In genomic region chr8:70849333-70849990, GRCm38 (mm10) we compare ENCODE assay signal across 26 mouse cellular contexts. TPM values are rescaled to one million over a fixed set of nuclear protein-coding genes. Genes with fewer than 3 reads are reported as not detected.
DNase-seq lines count a peak whose midpoint lies in the region; ATAC-seq and TF ChIP-seq lines count a peak whose summit lies in the region.
"Had no signal": no experiment of that assay in that cellular context is flagged by ENCODE, and none has a peak within 500 bp of the region (broad histone marks: within the 10 kb centered on the region; RNA-seq: fewer than 3 reads in every experiment).

No protein-coding gene starts in this region.

- H3K27me3 ChIP-seq in liver, postnatal 0 days (ENCODE audit: insufficient read depth, low read length) = peaks cover 8% of the 10 kb centered on the region; the same call in 1 of the 2 replicates
- peaks cover 76% of the 10 kb centered on the region for H3K27me3 ChIP-seq in liver, embryonic 12.5 days (replicated peaks)
- H3K27me3 ChIP-seq: embryonic facial prominence, embryonic 12.5 days; forebrain, embryonic 15.5 days; intestine, embryonic 15.5 days; Patski had no signal

- H3K9me3 ChIP-seq in liver, postnatal 0 days (ENCODE audit: low read length) = no peaks in the 10 kb centered on the region
- H3K9me3 ChIP-seq in liver, embryonic 12.5 days (replicated peaks) = no peaks in the 10 kb centered on the region
- H3K9me3 ChIP-seq: embryonic facial prominence, embryonic 12.5 days; forebrain, embryonic 15.5 days; heart, embryonic 13.5 days; hindbrain, embryonic 10.5 days; intestine, embryonic 15.5 days; liver, embryonic 13.5 days; lung, embryonic 15.5 days; midbrain, embryonic 10.5 days had no signal

- no peak overlapping the region for H3K4me2 ChIP-seq in liver, postnatal 0 days (ENCODE audit: low read depth, low read length)
- H3K4me2 ChIP-seq in liver, embryonic 12.5 days = no peak overlapping the region
- H3K4me2 ChIP-seq: embryonic facial prominence, embryonic 12.5 days; forebrain, embryonic 15.5 days; heart, embryonic 13.5 days; intestine, embryonic 15.5 days; liver, embryonic 13.5 days; lung, embryonic 15.5 days had no signal

- H3K27ac ChIP-seq in gastrocnemius, adult 2 months = peak overlapping the region; percentile 46
- no peak overlapping the region for H3K27ac ChIP-seq in liver, postnatal 0 days (ENCODE audit: low read depth)
- H3K27ac ChIP-seq in liver, embryonic 12.5 days = no peak overlapping the region
- H3K27ac ChIP-seq: embryonic facial prominence, embryonic 12.5 days; forebrain, embryonic 15.5 days; heart, embryonic 13.5 days; intestine, embryonic 15.5 days; liver, embryonic 13.5 days; lung, embryonic 15.5 days had no signal

- DNase-seq in gastrocnemius, adult 2 months = peak; percentile 83
- DNase-seq in gastrocnemius, postnatal 4 days (ENCODE audit: low spot score in 2 of 2) = no peak
- DNase-seq in urinary bladder, postnatal 14 days (ENCODE audit: low spot score) = peak; percentile 46
- DNase-seq in urinary bladder, adult 2 months (ENCODE audit: low spot score) = no peak
- peak; percentile 66 for DNase-seq in gastrocnemius, postnatal 14 days
- DNase-seq in liver, postnatal 0 days = no peak
- DNase-seq: cerebellum, adult 9-11 months; kidney, postnatal 36 days; layer of hippocampus, adult 9-11 months; liver, embryonic 13.5 days; lung, postnatal 4 days; retina, postnatal 1 day; thymus, adult 2 months had no signal

- no peak for ATAC-seq in liver, postnatal 0 days
- no peak for ATAC-seq in liver, embryonic 12.5 days
- ATAC-seq: activated CD4-positive, CD25-positive, alpha-beta regulatory T cell, adult 4 months; forebrain, embryonic 15.5 days; intestine, embryonic 15.5 days; Patski had no signal

- no peak overlapping the region for H3K4me3 ChIP-seq in gastrocnemius, adult 2 months
- no peak overlapping the region for H3K4me3 ChIP-seq in liver, postnatal 0 days (ENCODE audit: low read depth, low read length)
- H3K4me3 ChIP-seq in liver, embryonic 12.5 days = no peak overlapping the region
- H3K4me3 ChIP-seq: embryonic facial prominence, embryonic 12.5 days; erythroblast, embryonic 14.5 days; forebrain, embryonic 15.5 days; heart, embryonic 13.5 days; hindbrain, embryonic 10.5 days; intestine, embryonic 15.5 days; liver, embryonic 13.5 days; lung, embryonic 15.5 days; midbrain, embryonic 10.5 days had no signal

- intact Hi-C loops in gastrocnemius, adult 2 months (cut with DNase I) = no loop called here
- intact Hi-C loops in gastrocnemius, postnatal 14 days (cut with DNase I; ENCODE audit: low total_unique reads) = loop anchor here (2.0 kb wide), 1 partner anchor 13 kb away; the partner anchor contains the start of gene Kcnn1

- no peaks in the 10 kb centered on the region for H3K36me3 ChIP-seq in liver, postnatal 0 days (replicated peaks; ENCODE audit: insufficient read depth, low read length)
- H3K36me3 ChIP-seq in liver, embryonic 12.5 days = no peaks in the 10 kb centered on the region
- H3K36me3 ChIP-seq: embryonic facial prominence, embryonic 12.5 days; heart, embryonic 13.5 days; intestine, embryonic 15.5 days; liver, embryonic 13.5 days; lung, embryonic 15.5 days had no signal

- 66% methylated on average over 3 of the region's 3 CpGs for WGBS in liver, postnatal 0 days (ENCODE audit: insufficient replicate concordance)
- 64% methylated on average over 3 of the region's 3 CpGs for WGBS in liver, embryonic 12.5 days (ENCODE audit: insufficient replicate concordance)

- TF ChIP-seq EP300 in liver, postnatal 0 days (IDR thresholded peaks at IDR 0.05; ENCODE audit: low read depth) = no peak

- H3K4me1 ChIP-seq in liver, postnatal 0 days (ENCODE audit: insufficient read depth) = peaks cover under 1% of the 10 kb centered on the region; the same call in 1 of the 2 replicates
- H3K4me1 ChIP-seq in liver, embryonic 12.5 days = peaks cover 43% of the 10 kb centered on the region
- H3K4me1 ChIP-seq: embryonic facial prominence, embryonic 12.5 days; forebrain, embryonic 15.5 days; heart, embryonic 13.5 days; lung, embryonic 15.5 days had no signal

- H3K9ac ChIP-seq in liver, postnatal 0 days (replicated peaks) = no peak overlapping the region
- H3K9ac ChIP-seq in liver, embryonic 12.5 days = no peak overlapping the region
- H3K9ac ChIP-seq: embryonic facial prominence, embryonic 12.5 days; forebrain, embryonic 15.5 days; heart, embryonic 13.5 days; intestine, embryonic 15.5 days; liver, embryonic 13.5 days; lung, embryonic 15.5 days had no signal

- TF ChIP-seq CTCF in gastrocnemius, adult 2 months (IDR thresholded peaks at IDR 0.05) = no peak
- TF ChIP-seq CTCF in liver, postnatal 0 days (IDR thresholded peaks at IDR 0.05; ENCODE audit: low read depth) = no peak

RNA-seq across cellular contexts. Expression of gene Arrdc2, which starts 9.9 kb away (rescaled TPM):
- 100 to 1,000 TPM in 1 of 2 experiments, 10 to 100 TPM in 1; 66.5 to 182 TPM for total RNA-seq in gastrocnemius, adult 2 months (2021)
- 1 to 10 TPM; 3.9 to 7.0 TPM for total RNA-seq in gastrocnemius, postnatal 4 days (2021)
- polyA plus RNA-seq in urinary bladder, adult 2 months (2012; rRNA removed) = 20.4 and 27.4 TPM in 2 replicates
- 10 to 100 TPM in 1 of 2 experiments, 1 to 10 TPM in 1; 4.8 to 71.3 TPM for total RNA-seq in gastrocnemius, postnatal 14 days (2021)
- polyA plus RNA-seq in liver, postnatal 0 days (2015; fragmentation: Nextera tagmentation; extraction: Ambion mirVana) = 6.1 and 6.2 TPM in 2 replicates
- 16.1 and 17.8 TPM in 2 replicates for polyA plus RNA-seq in liver, embryonic 12.5 days (2016; fragmentation: Nextera tagmentation; extraction: Ambion mirVana)

RNA-seq across cellular contexts. Expression of gene Kcnn1, which starts 13.6 kb away (rescaled TPM):
- total RNA-seq in gastrocnemius, adult 2 months (2021) = 10 to 100 TPM; 18.1 to 21.5 TPM
- 1 to 10 TPM; 1.7 to 1.8 TPM for total RNA-seq in gastrocnemius, postnatal 4 days (2021)
- 5.5 and 5.6 TPM in 2 replicates for polyA plus RNA-seq in urinary bladder, adult 2 months (2012; rRNA removed)
- 1 to 10 TPM; 5.4 to 6.6 TPM for total RNA-seq in gastrocnemius, postnatal 14 days (2021)
- polyA plus RNA-seq in liver, postnatal 0 days (2015; fragmentation: Nextera tagmentation; extraction: Ambion mirVana) = 0.19 and 0.45 TPM in 2 replicates
- polyA plus RNA-seq in liver, embryonic 12.5 days (2016; fragmentation: Nextera tagmentation; extraction: Ambion mirVana) = 0.55 and 0.72 TPM in 2 replicates
- polyA plus RNA-seq: activated CD4-positive, CD25-positive, alpha-beta regulatory T cell, adult 4 months had no signal

RNA-seq across cellular contexts. Expression of gene Ccdc124, which starts 24.3 kb away (rescaled TPM):
- total RNA-seq in gastrocnemius, adult 2 months (2021) = 10 to 100 TPM; 65.6 to 73.1 TPM
- total RNA-seq in gastrocnemius, postnatal 4 days (2021) = 10 to 100 TPM; 37.5 to 40.1 TPM
- 70.9 and 74.6 TPM in 2 replicates for polyA plus RNA-seq in urinary bladder, adult 2 months (2012; rRNA removed)
- total RNA-seq in gastrocnemius, postnatal 14 days (2021) = 10 to 100 TPM; 50.3 to 50.9 TPM
- polyA plus RNA-seq in liver, postnatal 0 days (2015; fragmentation: Nextera tagmentation; extraction: Ambion mirVana) = 34.3 and 37.9 TPM in 2 replicates
- 78.8 and 81.1 TPM in 2 replicates for polyA plus RNA-seq in liver, embryonic 12.5 days (2016; fragmentation: Nextera tagmentation; extraction: Ambion mirVana)

RNA-seq across cellular contexts. Expression of gene Il12rb1, which starts 41.2 kb away (rescaled TPM):
- total RNA-seq in gastrocnemius, adult 2 months (2021) = not detected
- not detected for total RNA-seq in gastrocnemius, postnatal 4 days (2021)
- 0.58 and 0.94 TPM in 2 replicates for polyA plus RNA-seq in urinary bladder, adult 2 months (2012; rRNA removed)
- under 1 TPM in 1 of 2 experiments, not detected in 1; 0.09 TPM for total RNA-seq in gastrocnemius, postnatal 14 days (2021)
- 0.19 and 0.25 TPM in 2 replicates for polyA plus RNA-seq in liver, postnatal 0 days (2015; fragmentation: Nextera tagmentation; extraction: Ambion mirVana)
- 0.18 and 0.22 TPM in 2 replicates for polyA plus RNA-seq in liver, embryonic 12.5 days (2016; fragmentation: Nextera tagmentation; extraction: Ambion mirVana)
- polyA plus RNA-seq: embryonic facial prominence, embryonic 12.5 days; heart, embryonic 13.5 days; hindbrain, embryonic 10.5 days; kidney, embryonic 14.5 days; limb, embryonic 11.5 days had no signal

RNA-seq across cellular contexts. Expression of gene Slc5a5, which starts 43.1 kb away (rescaled TPM):
- total RNA-seq in gastrocnemius, adult 2 months (2021) = not detected
- total RNA-seq in gastrocnemius, postnatal 4 days (2021) = not detected
- polyA plus RNA-seq in urinary bladder, adult 2 months (2012; rRNA removed) = 1.7 and 2.3 TPM in 2 replicates
- total RNA-seq in gastrocnemius, postnatal 14 days (2021) = under 1 TPM in 1 of 2 experiments, not detected in 1; 0.08 TPM
- polyA plus RNA-seq in liver, postnatal 0 days (2015; fragmentation: Nextera tagmentation; extraction: Ambion mirVana) = not detected in 2 replicates
- polyA plus RNA-seq in liver, embryonic 12.5 days (2016; fragmentation: Nextera tagmentation; extraction: Ambion mirVana) = 0.08 and 0.11 TPM in 2 replicates
- polyA plus RNA-seq: activated CD4-positive, CD25-positive, alpha-beta regulatory T cell, adult 4 months had no signal

Comparison
In these comparisons a context has a peak if more than half of its experiments do, and no peak if none do; other contexts are left out.
1. DNase-seq: peak in gastrocnemius, adult 2 months (single experiment), urinary bladder, postnatal 14 days (single experiment) and gastrocnemius, postnatal 14 days (single experiment); none in gastrocnemius, postnatal 4 days (0 of 2), urinary bladder, adult 2 months (single experiment) and liver, postnatal 0 days (single experiment).